Mouse (Mus musculus): ENCODE measurements around the gene Bbs2.
A peak's percentile ranks its signal among the peaks of the same experiment; 100 is the strongest.
"Not testable (repeated sequence)": the region's sequence is repeated elsewhere in the genome, so short reads cannot be mapped to it uniquely, and the experiment has no call there.

Gene Bbs2

DNA sequence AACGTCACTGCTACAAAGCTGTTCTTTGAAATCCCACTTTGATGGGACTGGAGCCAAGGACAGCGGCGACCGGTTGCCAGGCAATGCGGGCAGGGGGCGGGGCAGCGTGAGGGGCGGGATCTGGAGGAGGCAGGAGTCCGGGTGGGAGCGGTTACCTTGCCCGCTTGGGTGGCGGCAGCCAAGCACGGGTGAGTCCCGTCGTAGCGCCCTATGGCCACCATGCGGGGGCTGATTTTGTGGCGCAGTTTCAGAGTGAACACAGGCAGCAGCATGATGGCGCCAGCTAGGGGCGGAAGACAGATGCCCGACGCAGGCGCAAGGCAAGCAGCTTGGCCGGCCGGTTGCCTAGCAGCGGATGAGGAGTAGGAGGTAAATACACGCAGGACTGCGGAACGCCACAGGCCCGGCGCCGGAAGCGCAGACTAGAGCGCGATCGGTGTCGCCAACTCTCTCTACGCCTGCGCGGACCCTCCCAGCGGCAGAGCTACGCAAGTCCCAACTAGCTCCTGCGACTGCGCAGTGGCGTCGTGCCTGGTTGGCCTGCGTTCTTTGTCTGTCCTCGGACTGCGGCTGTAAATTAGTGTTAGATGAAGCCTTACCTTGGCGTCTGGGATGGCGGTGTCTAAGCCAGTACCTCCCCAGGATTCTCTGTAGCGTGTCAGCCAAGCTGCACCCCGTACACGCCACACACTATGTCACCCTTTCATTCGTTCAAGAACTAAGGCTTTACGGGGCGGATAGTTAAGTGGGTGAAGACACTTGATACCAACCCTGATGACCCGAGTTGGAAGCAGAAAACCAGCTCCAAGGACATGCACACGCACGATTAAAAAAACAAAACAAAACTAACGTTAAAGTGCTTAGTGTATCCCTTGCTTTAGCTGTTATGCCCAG is at the start of gene Bbs2:
TSS of gene Bbs2 (minus strand) at position 848 of the 894 bp plus-strand sequence.
- DNase-seq (ENCODE audit: low read depth, low spot score): peak; percentile 99

DNA sequence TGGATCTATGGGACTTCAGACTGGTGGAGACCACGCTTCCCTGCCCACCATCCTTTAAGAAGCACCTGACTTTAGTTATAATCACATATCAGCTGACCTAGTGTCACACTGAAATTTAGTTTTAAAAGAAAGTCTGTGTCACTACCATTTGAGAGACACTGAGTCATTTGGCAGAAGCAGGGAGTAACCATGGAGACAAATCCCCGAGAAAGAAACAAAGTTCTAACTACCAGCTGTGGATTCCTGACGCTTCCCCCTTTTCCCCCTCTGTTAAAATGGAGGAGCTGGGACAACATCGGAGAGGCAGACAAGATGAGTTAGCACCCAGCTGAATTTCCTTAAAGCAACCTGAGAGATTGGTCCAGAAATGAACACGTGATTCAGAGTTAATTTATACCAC is 49.5 kb upstream of the Bbs2 start:
- DNase-seq (ENCODE audit: low read depth, low spot score): no peak

DNA sequence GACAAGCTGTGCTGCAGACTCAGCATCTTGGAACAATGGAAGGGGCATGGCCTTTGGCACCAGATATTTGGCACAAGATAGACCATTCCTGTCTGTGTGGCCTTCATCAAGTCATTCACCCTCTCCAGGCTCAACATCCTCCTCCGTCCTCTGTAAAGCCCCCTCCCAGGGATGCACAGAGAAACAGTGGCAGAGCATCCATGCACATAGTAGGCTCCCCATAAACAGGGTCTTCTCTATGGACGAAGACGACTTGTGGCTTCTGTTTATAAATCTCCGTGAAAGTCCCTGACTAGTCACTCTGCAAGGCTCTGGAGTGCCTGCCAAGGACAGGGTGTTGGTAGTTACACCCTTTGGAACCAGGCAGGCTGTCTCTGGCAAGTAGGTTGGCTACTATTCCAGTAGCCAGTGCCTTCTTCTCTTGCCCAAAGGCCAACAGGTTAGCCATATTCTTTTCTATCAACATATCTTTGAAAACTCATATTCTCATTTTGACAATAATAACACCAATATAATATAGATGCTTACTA is 41.6 kb upstream of the Bbs2 start:
- DNase-seq (ENCODE audit: low read depth, low spot score): no peak

DNA sequence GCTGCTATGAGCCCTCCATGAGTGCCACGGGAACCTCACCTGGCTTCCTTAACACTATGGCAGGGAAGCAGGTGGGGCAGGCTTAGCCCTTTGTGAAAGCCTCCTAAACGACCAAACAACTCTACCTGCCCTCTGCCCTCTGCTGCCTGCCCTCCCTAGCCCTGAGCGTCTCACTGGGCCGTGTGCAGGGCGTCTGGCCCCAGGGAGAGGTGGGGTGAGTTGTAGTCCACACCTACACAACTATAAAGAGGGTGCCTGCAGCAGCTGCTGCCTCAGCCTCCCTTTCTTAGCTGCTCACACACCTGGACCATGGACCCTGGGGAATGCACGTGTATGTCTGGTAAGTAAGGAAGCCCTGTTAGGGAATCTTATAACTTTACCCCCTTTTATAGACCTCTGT is 38.2 kb upstream of the Bbs2 start, which contains the start of gene Mt4:
TSS of gene Mt4 (plus strand) at position 265 of the 400 bp plus-strand sequence.
- DNase-seq (ENCODE audit: low read depth, low spot score): no peak

DNA sequence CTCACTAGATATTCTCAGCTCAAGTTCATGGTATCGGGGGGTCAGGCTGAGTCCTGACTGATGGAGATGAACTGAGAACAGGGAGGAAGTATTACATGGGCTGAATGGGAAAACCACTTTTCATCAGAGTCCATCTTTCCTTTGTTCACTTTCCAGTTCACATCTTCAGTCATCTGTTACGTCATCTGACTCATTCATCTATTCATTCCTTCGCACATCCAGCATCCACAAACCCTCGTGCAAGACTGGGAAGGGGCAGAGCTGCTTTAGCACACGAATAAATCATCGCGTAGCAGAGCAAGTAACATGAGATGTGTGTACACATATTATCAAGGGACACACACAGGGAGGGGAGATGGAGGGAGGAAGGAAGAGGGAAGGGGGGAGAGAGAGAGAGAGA is 37.5 kb upstream of the Bbs2 start:
- no peak for DNase-seq (ENCODE audit: low read depth, low spot score)

DNA sequence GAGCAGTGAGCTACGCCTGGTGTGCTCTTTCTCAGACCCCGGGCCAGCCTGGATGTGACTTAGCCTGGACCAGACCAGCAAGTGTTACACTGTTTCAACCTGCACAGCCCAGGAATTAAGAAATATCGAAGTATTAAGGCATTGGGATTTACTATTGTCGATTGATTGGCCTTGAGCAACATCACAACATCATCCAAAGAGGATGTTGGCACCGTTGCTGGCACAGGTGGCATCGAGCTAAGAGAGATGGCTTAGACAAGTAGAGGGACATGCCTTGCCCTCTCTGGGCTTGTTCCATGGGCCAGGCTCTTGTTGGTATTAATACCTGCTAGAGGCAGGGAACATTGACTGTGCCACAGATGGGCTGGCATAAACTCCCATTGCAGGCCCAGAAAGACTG is 36.8 kb upstream of the Bbs2 start:
- no peak for DNase-seq (ENCODE audit: low read depth, low spot score)

DNA sequence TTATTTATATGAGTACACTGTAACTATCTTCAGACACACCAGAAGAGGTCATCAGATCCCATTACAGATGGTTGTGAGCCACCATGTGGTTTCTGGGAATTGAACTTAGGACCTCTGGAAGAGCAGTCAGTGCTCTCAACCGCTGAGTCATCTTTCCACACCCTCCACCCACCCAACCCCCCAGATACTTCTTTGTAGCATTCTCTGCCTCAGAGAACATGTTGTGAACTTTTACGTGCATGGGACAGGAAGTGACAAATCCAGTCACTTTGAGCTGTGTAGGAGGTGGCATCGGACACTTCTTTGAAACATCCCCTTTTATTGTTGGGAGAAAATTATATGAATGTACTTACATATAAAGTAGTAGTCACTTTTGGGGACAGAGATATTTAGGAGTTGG is 35.9 kb upstream of the Bbs2 start:
- DNase-seq (ENCODE audit: low read depth, low spot score): not testable (repeated sequence)

DNA sequence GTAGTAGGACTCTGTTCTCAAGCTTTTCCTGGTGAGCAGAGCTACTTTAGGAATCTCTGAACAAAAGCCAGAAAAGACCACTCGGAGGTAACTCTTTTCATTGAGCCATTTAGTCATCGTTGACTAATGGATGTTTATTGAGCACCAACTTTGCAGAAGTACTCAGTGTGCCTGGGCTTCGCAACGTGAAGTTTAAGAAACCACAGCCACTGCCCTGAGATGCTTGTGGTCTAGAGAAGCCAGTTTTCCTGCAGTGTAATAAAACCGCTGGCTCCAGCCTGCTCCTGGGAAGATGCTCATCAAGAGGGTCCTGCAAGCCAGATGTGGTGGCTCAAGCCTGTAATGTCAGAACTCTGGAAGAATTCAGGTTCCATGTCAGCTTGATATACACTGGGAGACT is 33.4 kb upstream of the Bbs2 start:
- DNase-seq (ENCODE audit: low read depth, low spot score): no peak

DNA sequence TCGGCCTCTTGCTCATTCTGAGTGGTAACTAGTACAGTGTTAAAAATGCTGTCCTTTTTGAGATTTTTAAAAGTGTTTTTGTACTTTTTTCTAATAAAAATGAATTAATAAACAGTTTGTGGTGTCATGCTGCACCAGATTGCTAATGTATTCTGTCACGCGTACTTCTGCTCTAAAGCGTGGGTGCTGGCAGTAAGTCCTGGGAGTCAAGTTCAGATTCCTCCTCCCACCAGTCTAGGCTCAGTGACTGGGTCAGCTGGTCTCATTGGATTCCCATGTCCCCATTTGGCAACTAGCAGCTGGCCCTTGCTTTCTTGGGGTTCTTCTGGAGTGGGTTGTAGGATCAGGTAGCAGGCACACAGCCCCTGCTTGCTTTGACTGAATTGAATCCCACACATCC is 31.4 kb upstream of the Bbs2 start:
- DNase-seq (ENCODE audit: low read depth, low spot score): no peak

DNA sequence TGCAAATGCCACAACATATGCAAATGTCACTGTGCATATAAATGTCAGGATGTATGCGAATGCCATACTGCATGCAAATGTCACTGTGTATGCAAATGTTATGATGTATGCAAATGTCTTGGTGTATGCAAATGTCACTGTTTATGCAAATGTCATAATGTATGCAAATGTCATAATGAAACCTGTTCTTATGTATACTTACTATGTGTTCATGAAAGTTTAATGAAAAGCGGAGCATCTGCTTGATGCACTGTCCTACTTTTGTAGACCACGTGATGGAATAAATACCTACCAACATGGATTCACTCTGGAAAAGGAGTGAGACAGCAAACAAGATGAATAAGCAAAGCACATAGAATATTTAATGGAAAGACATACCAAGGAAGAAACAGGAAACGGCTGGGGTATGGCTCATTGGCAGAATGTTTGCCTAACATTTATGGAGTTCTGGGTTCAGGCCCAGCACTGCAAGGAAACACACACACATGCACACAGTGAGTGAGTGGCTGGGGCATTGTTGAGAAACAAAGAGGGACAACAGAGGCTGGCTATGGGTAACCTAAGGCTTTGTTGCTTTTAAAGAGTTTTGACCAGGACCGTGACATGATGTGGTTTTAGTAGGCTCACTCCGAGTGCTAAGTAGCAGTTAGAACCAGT is 30.5 kb upstream of the Bbs2 start:
- no peak for DNase-seq (ENCODE audit: low read depth, low spot score)

DNA sequence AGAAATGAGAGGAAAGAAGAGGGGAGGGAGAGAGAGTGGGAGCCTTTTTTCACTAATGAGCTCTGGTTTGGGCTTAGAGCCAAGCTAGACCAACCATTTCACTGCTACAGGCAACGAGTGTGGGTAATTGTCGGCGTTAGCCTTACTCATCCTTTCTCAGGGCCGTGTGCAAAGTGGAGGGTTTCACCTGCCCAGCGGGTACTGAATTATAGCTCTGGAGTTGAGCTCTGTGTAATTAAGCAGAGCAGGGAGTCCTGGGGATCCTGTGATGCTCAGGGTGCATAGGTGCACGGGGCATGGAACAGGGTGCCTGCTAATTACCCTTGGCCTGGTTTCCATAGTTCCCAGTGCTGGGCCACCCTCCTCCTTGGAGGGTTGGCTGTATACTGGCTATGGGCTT is 29.0 kb upstream of the Bbs2 start:
- no peak for DNase-seq (ENCODE audit: low read depth, low spot score)

DNA sequence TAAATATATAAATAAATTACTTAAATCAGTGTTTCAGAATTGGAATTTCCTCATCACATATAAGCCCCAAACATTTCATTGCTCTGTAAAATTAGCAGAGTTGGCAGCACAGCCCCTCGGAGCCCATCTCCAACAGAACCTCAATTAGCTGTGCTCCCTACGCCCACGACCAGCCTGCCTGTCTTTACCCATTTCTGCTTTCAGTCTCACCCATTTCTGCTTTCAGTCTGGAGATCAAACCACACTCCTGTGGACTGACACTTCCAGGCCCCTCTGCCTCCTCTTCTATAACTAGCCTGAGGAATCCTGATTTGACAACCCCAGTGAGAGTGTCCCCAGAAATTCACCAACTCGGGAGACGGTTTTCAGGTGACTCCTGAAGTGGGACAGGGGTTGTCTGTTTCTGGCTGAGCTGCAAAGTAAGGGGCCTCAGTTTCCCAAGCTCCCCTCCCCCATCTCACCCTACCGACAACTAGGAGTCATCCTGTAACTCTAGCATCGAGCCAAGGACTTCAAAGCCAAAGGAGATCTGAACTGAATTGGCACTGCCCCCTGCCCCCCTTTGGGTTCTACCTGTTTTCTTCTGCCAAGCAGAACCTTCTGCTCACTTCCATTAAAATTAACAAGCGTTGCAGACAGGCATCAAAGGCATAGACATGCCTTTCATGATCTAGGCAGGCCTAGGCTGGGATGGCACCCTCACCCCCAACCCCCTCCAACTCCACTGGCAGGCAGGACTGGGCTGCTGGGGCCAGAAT is 24.2 kb upstream of the Bbs2 start:
- no peak for DNase-seq (ENCODE audit: low read depth, low spot score)

DNA sequence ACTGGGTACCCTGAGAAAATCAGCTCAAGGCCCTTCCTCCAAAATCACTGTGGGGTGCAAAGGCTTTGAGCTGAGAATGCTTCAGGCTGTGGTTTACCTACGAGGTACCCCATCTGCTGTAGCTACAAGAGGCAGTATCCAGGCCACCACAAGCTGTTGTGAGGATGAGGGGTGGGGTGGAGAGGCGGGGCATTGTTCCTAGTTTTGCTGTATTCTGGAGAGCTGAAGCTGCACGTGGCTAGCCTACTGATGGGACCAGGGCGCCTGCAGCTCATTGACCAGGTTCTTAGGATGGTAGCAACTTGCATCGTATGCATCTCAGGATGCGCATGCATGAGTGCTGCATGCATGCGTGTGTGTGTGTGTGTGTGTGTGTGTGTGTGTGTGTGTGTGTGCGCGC is 22.9 kb upstream of the Bbs2 start:
- DNase-seq (ENCODE audit: low read depth, low spot score): no peak

DNA sequence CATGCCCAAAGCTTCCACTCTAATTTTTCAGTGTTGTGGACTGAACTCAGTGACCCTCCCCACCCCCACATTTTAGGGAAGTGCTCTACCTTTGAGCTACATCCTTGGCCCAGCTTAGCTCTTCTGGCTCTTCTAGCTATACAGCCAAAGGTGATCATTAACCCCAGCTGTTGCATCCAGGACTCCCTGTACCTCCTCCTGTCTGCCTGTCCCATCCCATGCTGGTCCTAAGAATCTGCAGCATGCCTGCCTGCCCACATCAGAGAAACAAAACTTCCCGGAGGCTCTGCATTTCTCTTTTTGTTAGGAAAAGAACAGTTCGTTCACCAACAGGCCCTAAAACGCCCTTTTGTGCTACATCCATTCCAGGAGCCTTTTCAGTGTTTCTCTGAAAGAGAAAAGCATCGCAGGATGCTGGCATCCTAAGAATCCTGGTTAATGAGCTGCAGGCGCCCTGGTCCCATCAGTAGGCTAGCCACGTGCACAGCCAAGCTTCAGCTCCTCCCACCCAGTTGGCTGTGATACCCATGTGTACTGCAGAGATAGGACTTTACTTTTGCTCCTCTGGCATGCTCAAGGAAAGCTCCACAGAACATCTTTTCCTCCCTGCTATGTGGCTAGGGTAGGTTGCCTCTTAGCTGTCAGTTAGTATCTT is 20.2 kb upstream of the Bbs2 start:
- peak; percentile 6 for DNase-seq (ENCODE audit: low read depth, low spot score)

DNA sequence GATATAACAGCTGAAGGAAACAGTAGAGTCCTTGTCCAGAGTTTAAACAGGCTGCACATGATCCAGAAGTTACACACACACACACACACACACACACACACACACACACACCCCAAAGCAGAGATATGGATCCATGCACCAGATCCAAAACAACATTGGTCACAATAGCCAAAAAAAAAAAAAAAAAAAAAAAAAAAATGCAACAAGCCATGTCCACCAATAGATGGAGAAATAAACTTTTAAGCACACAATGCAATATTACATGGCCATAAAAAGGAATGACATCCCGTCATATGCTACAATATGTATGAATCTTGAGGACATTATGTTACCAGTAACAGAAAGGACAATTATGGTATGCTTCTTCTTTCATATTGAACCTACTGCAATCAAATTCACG is 15.2 kb upstream of the Bbs2 start:
- no peak for DNase-seq (ENCODE audit: low read depth, low spot score)

DNA sequence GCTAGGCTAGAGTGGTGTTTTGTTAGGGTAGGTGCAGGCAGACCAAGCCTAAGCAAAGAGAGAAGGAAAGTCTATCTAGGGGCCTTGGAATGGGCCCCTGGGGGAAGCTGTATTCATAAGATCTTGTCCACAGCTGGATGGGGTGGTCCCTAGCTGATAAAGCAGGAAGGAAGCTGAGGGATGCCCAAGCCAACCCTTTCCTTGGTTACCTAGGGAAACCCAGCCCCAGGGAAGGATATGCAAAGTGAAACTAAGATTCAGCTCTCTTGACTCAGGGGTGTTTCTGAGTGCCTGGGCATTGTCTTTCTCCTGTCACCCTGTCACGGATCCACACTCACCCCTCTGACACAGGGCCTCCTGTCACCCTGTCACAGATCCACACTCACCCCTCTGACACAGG is 14.7 kb upstream of the Bbs2 start:
- no peak for DNase-seq (ENCODE audit: low read depth, low spot score)

DNA sequence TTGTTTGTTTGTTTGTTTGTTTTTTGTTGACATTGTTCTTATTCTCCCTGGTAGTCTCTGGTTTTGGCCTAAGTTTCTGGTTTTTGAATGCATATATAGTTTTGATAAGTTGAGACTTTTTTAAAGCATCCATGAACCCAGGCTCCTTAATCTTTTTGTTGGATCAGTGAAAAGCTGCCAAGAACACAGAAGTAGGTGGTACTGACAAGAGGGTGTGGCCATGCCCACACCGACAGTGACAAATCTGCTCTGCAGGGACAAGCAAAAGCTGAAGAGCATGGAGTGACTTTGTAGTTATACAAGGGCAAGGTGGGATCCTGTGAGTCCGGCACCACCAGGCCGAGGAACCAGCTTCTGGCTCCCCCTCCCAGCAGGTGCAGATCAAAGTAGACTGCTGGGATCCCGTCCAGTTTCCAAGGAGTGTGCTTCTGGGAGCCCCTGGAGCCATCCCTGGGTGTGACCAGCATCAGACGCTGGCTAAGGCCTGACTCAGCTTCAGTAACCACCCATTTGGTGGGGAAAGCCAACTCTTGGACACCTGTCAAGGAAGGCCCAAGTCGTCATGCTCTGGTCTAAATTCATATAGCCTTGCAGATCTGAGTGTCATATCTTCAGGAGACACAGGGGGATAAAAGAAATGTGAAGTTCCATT is 11.9 kb upstream of the Bbs2 start:
- no peak for DNase-seq (ENCODE audit: low read depth, low spot score)

DNA sequence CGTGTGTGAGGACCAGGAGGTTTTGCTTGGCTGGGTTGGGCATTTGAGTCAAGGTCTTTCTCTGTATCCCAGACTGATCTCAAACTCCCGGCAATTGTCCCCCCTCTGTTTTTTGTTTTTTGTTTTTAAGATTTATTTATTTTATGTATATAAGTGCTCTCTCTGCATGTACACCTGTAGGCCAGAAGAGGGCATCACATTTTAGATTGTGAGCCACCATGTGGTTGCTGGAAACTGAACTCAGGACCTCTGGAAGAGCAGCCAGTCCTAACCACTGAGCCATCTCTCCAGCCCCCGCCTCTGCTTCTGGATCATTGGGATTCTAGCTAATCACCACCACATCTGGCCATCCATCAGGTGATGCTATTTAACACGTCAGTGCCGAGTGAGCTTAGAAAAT is 11.1 kb upstream of the Bbs2 start:
- no peak for DNase-seq (ENCODE audit: low read depth, low spot score)

DNA sequence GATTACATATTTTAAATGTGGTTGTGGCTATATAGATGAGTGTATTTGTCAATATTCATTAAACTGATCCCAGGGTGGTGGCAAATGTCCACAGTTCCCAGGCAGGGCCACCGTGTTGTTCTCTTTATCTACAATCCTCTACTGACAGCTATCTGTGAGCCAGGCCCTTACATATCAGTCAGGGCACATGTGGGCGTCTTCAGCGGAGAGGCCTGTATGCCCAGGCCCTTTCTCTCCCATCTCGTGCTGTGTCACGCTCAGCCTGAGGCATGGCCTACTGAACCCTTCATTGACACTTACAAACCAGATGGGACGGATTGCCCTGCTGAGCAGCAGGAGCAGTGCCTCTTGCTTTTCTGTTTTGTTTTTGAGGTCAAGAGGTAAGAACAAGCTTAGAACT is 10.7 kb upstream of the Bbs2 start:
- DNase-seq (ENCODE audit: low read depth, low spot score): no peak

DNA sequence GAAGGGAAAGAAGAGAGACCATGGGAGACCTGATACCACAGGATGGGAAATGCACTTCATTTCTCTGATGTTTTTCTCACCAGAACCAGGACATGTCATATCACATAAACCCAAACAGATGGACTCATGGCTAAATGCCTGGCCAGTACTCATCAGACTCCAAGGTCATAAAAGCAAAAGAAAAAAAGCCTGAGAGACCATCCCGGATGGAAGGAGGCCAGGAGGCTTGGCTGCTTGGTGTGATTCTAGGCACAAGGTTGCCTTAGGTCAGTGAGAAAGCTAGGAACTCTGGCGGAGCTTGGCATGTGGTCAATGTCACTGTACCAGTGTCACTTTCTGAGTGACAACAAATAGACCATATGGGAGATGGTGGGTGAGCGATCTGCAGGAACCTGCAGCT is 9.1 kb upstream of the Bbs2 start:
- no peak for DNase-seq (ENCODE audit: low read depth, low spot score)

DNA sequence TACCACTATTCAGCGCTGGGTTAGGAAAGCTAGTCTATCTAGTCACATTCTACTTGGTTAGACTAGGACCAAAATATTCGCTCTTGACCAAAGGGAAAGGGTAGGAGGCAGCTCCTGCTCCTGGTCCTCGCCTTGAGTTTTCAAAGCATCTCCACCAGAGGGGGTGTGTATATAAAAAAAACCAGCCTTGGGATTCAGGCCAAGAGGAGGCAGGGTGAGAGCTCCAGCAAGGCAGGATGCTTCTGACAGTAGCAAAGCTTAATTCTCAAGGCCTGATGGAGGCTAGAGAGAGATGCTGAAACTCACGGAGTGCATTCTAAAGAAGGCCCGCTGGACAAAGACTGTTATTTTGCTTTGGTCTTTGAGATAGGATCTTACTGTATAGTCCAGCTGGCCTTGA is 5.4 kb upstream of the Bbs2 start:
- DNase-seq (ENCODE audit: low read depth, low spot score): no peak

All from retina, postnatal 7 days (tissue).